ENCODE assay signal across 9 mouse cellular contexts in the genomic region with DNA sequence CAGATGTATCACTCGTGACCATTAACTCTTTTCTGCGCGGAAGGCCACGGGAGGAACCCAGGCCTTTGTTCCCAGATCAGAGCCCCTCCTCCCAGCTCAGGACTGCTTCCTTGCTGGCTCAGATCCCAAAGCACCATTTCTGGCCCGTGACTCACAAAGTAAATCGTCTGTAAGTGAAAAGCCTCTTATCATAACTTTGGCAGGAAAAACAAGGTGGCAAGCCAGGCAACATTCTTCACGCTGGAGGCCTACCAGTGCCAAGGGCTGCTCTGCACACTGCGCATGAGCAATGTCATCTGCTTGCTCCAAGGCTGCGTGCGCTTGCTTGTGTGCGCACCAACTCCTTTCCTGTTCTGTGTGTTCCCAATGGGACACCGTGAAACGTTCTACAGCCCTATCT. TPM values are rescaled to one million over a fixed set of nuclear protein-coding genes. Genes with fewer than 3 reads are reported as not detected.
DNase-seq lines count a peak whose midpoint lies in the region; ATAC-seq lines count a peak whose summit lies in the region.
"Had no signal": no experiment of that assay in that cellular context is flagged by ENCODE, and none has a peak within 500 bp of the region (broad histone marks: within the 10 kb centered on the region; RNA-seq: fewer than 3 reads in every experiment).

No protein-coding gene starts in this region.

- H3K27ac ChIP-seq in hindbrain, embryonic 13.5 days = peak overlapping the region; percentile 40
- no peak overlapping the region for H3K27ac ChIP-seq in hindbrain, embryonic 12.5 days
- H3K27ac ChIP-seq: midbrain, embryonic 12.5 days had no signal

- H3K4me1 ChIP-seq in hindbrain, embryonic 13.5 days (replicated peaks) = peaks cover 18% of the 10 kb centered on the region
- peaks cover 4% of the 10 kb centered on the region; the same call in 1 of the 2 replicates for H3K4me1 ChIP-seq in hindbrain, embryonic 12.5 days

- peak; percentile 63 for DNase-seq in cerebellum, adult 9-11 months
- DNase-seq in gastrocnemius, postnatal 4 days (ENCODE audit: low spot score in 2 of 2) = peak; percentile 44 to 80
- DNase-seq in kidney, adult 9 months = peak; percentile 85
- peak; percentile 84 for DNase-seq in left cerebral cortex, postnatal 4 days
- DNase-seq in right cerebral cortex, postnatal 10 days (ENCODE audit: low spot score in 2 of 2) = peak; percentile 82 to 88
- DNase-seq in spleen, adult 12 weeks (ENCODE audit: low spot score) = no peak

- ATAC-seq in hindbrain, embryonic 13.5 days (ENCODE audit: low FRiP score) = no peak
- no peak for ATAC-seq in hindbrain, embryonic 12.5 days (ENCODE audit: low FRiP score)

- H3K36me3 ChIP-seq in hindbrain, embryonic 13.5 days = no peaks in the 10 kb centered on the region
- H3K36me3 ChIP-seq in hindbrain, embryonic 12.5 days = no peaks in the 10 kb centered on the region
- H3K36me3 ChIP-seq: midbrain, embryonic 12.5 days had no signal

- H3K9me3 ChIP-seq in hindbrain, embryonic 13.5 days = no peaks in the 10 kb centered on the region
- H3K9me3 ChIP-seq in hindbrain, embryonic 12.5 days (replicated peaks) = no peaks in the 10 kb centered on the region
- H3K9me3 ChIP-seq: midbrain, embryonic 12.5 days had no signal

- H3K9ac ChIP-seq in hindbrain, embryonic 13.5 days = no peak overlapping the region
- H3K9ac ChIP-seq in hindbrain, embryonic 12.5 days = no peak overlapping the region
- H3K9ac ChIP-seq: midbrain, embryonic 12.5 days had no signal

- intact Hi-C loops in left cerebral cortex, postnatal 4 days (cut with DNase I) = no loop called here

- no peak overlapping the region for H3K4me2 ChIP-seq in hindbrain, embryonic 13.5 days
- no peak overlapping the region for H3K4me2 ChIP-seq in hindbrain, embryonic 12.5 days (replicated peaks)
- H3K4me2 ChIP-seq: midbrain, embryonic 12.5 days had no signal

- H3K27me3 ChIP-seq in hindbrain, embryonic 13.5 days = no peaks in the 10 kb centered on the region
- no peaks in the 10 kb centered on the region for H3K27me3 ChIP-seq in hindbrain, embryonic 12.5 days

- H3K4me3 ChIP-seq in hindbrain, embryonic 13.5 days = no peak overlapping the region
- no peak overlapping the region for H3K4me3 ChIP-seq in hindbrain, embryonic 12.5 days
- H3K4me3 ChIP-seq: midbrain, embryonic 12.5 days had no signal

- 57% methylated on average over 13 of the region's 13 CpGs for WGBS in hindbrain, embryonic 13.5 days
- WGBS in hindbrain, embryonic 12.5 days = 65% methylated on average over 13 of the region's 13 CpGs

RNA-seq across cellular contexts. Expression of a gene that starts 12.1 kb away (rescaled TPM):
- polyA plus RNA-seq in hindbrain, embryonic 13.5 days (2015; fragmentation: Nextera tagmentation; extraction: Ambion mirVana) = 4.5 and 4.7 TPM in 2 replicates
- polyA plus RNA-seq in hindbrain, embryonic 12.5 days (2016; fragmentation: Nextera tagmentation; extraction: Ambion mirVana) = 8.4 and 8.6 TPM in 2 replicates
- total RNA-seq in gastrocnemius, postnatal 4 days (2021) = 10 to 100 TPM; 10.2 to 13.4 TPM
- total RNA-seq in left cerebral cortex, postnatal 4 days (2021) = 1 to 10 TPM; 4.7 to 6.0 TPM

RNA-seq across cellular contexts. Expression of a gene that starts 44.8 kb away (rescaled TPM):
- polyA plus RNA-seq in hindbrain, embryonic 13.5 days (2015; fragmentation: Nextera tagmentation; extraction: Ambion mirVana) = 50.2 and 52.6 TPM in 2 replicates
- polyA plus RNA-seq in hindbrain, embryonic 12.5 days (2016; fragmentation: Nextera tagmentation; extraction: Ambion mirVana) = 34.7 and 38.0 TPM in 2 replicates
- 10 to 100 TPM; 58.9 to 59.7 TPM for total RNA-seq in gastrocnemius, postnatal 4 days (2021)
- 100 to 1,000 TPM; 105 to 125 TPM for total RNA-seq in left cerebral cortex, postnatal 4 days (2021)

RNA-seq across cellular contexts. Expression of a gene that starts 45.3 kb away (rescaled TPM):
- polyA plus RNA-seq in hindbrain, embryonic 13.5 days (2015; fragmentation: Nextera tagmentation; extraction: Ambion mirVana) = 0.34 and 0.51 TPM in 2 replicates
- polyA plus RNA-seq in hindbrain, embryonic 12.5 days (2016; fragmentation: Nextera tagmentation; extraction: Ambion mirVana) = 0.61 TPM in 1 of 2 replicates, not detected in the other
- total RNA-seq in gastrocnemius, postnatal 4 days (2021) = 1 to 10 TPM; 1.3 to 1.5 TPM
- total RNA-seq in left cerebral cortex, postnatal 4 days (2021) = 10 to 100 TPM in 1 of 2 experiments, 1 to 10 TPM in 1; 6.6 to 14.9 TPM
